27 mouse cellular contexts compared by ENCODE assay signal in the genomic region with DNA sequence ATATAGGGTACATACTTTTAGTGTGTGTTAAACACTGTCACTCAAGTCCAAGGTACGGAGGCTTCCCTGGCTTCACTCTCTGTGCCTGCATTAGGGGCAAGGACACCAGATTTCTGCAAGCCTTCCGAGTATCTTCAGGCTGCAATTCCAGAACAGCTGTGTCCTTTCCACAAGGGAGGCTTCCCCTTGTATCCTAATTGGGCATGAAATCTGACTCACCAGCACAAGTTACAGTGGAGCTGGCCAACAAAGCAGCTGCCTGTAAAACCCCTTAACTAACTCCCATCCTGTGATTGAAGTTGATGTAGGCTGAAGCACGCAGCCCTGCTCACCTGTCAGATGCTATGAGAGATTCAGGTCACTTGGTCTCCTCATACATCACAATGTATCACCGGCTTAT. TPM values are rescaled to one million over a fixed set of nuclear protein-coding genes. Genes with fewer than 3 reads are reported as not detected.
A peak's percentile ranks its signal among the peaks of the same experiment; 100 is the strongest.
DNase-seq lines count a peak whose midpoint lies in the region; ATAC-seq and TF ChIP-seq lines count a peak whose summit lies in the region.
"Had no signal": no experiment of that assay in that cellular context is flagged by ENCODE, and none has a peak within 500 bp of the region (broad histone marks: within the 10 kb centered on the region; RNA-seq: fewer than 3 reads in every experiment).

No protein-coding gene starts in this region.

- peaks cover 10% of the 10 kb centered on the region for H3K4me1 ChIP-seq in limb, embryonic 13.5 days
- H3K4me1 ChIP-seq in limb, embryonic 10.5 days = peaks cover 18% of the 10 kb centered on the region

- H3K9ac ChIP-seq in limb, embryonic 13.5 days = no peak overlapping the region
- H3K9ac ChIP-seq: heart, embryonic 15.5 days had no signal

- no peak overlapping the region for H3K4me2 ChIP-seq in limb, embryonic 13.5 days (replicated peaks)
- H3K4me2 ChIP-seq: heart, embryonic 15.5 days; liver, embryonic 11.5 days had no signal

- POLR2A ChIA-PET in Patski (lab: Charles Lee) = no interaction called here

- no peak overlapping the region for H3K27ac ChIP-seq in limb, embryonic 13.5 days
- no peak overlapping the region for H3K27ac ChIP-seq in limb, embryonic 10.5 days
- H3K27ac ChIP-seq: heart, embryonic 15.5 days; layer of hippocampus, adult 2 months; midbrain, embryonic 10.5 days had no signal

- peak; percentile 42; the same call in 1 of the 2 replicates for ATAC-seq in limb, embryonic 13.5 days (ENCODE audit: low FRiP score, low read depth)
- ATAC-seq in Patski = no peak
- ATAC-seq: inflammation-experienced regulatory T-cells, adult 6 months had no signal

- no peak overlapping the region for H3K4me3 ChIP-seq in limb, embryonic 13.5 days
- no peak overlapping the region for H3K4me3 ChIP-seq in limb, embryonic 10.5 days
- H3K4me3 ChIP-seq: heart, embryonic 15.5 days; layer of hippocampus, adult 2 months; midbrain, embryonic 10.5 days had no signal

- CTCF ChIA-PET in Patski (lab: Charles Lee) = interaction anchor here (1.1 to 1.3 kb wide), 2 partner anchors 11 to 27 kb away, joined by 3 read pairs; no protein-coding TSS in a partner anchor

- DNase-seq in heart, adult 11 months = peak; percentile 62
- no peak for DNase-seq in heart, postnatal 25 days (ENCODE audit: low spot score)
- DNase-seq in limb, embryonic 10.5 days (ENCODE audit: low spot score) = no peak
- DNase-seq in Patski (ENCODE audit: low read depth, low spot score) = peak; percentile 34
- DNase-seq in mesoderm, embryonic 11.5 days (ENCODE audit: low read depth, low spot score) = peak; percentile 28
- no peak for DNase-seq in embryo, embryonic 11 days
- DNase-seq: adrenal gland, adult 8-10 months; cerebellum, adult 11 months; gastrocnemius, postnatal 25 days; kidney, adult 9 months; lung, adult 18-20 months; lung, postnatal 4 days; right cerebral cortex, postnatal 14 days; spleen, adult 18-20 months; thymus, postnatal 36 days had no signal

- in situ Hi-C loops in Patski (cut with MboI; ENCODE audit: low pct_unique_long_range_greater_than_20kb) = no loop called here

- intact Hi-C loops in heart, postnatal 25 days (cut with DNase I) = no loop called here

- no peaks in the 10 kb centered on the region for H3K9me3 ChIP-seq in limb, embryonic 13.5 days
- H3K9me3 ChIP-seq in limb, embryonic 10.5 days (replicated peaks) = no peaks in the 10 kb centered on the region
- H3K9me3 ChIP-seq: heart, embryonic 15.5 days; midbrain, embryonic 10.5 days had no signal

- 48% methylated on average over 4 of the region's 4 CpGs for WGBS in limb, embryonic 13.5 days
- 58% methylated on average over 4 of the region's 4 CpGs for WGBS in limb, embryonic 10.5 days

- no peak for TF ChIP-seq CTCF in Patski (IDR thresholded peaks at IDR 0.05)

- H3K27me3 ChIP-seq in limb, embryonic 13.5 days = no peaks in the 10 kb centered on the region
- no peaks in the 10 kb centered on the region for H3K27me3 ChIP-seq in limb, embryonic 10.5 days (ENCODE audit: low read depth, poor library complexity, severe bottlenecking)
- H3K27me3 ChIP-seq in Patski = no peaks in the 10 kb centered on the region
- H3K27me3 ChIP-seq: CH12.LX; heart, embryonic 15.5 days had no signal

- H3K36me3 ChIP-seq in limb, embryonic 13.5 days = no peaks in the 10 kb centered on the region
- H3K36me3 ChIP-seq in limb, embryonic 10.5 days = no peaks in the 10 kb centered on the region
- H3K36me3 ChIP-seq: heart, embryonic 15.5 days; midbrain, embryonic 10.5 days had no signal

RNA-seq across cellular contexts. Expression of gene Ofcc1, which starts 3.6 kb away (rescaled TPM):
- total RNA-seq in heart, postnatal 25 days (2021) = not detected
- polyA plus RNA-seq in limb, embryonic 13.5 days (2015; fragmentation: Nextera tagmentation; extraction: Ambion mirVana) = not detected in 2 replicates
- polyA plus RNA-seq in limb, embryonic 10.5 days (2016; fragmentation: Nextera tagmentation; extraction: Ambion mirVana) = 0.20 and 0.26 TPM in 2 replicates
- polyA plus RNA-seq in Patski (2021) = 0.03 TPM
- total RNA-seq: adrenal gland, adult 8-10 months; CH12.LX; gastrocnemius, postnatal 25 days; hematopoietic stem cell, adult 5-6 weeks; layer of hippocampus, adult 2 months; left cerebral cortex, adult 18-20 months; left cerebral cortex, postnatal 36 days; MEL had no signal
- polyA plus RNA-seq: forebrain, embryonic 11.5 days; heart, embryonic 15.5 days; inflammation-experienced regulatory T-cells, adult 6 months; liver, embryonic 11.5 days; midbrain, embryonic 10.5 days had no signal

Comparison
In these comparisons a context has a peak if more than half of its experiments do, and no peak if none do; other contexts are left out.
1. DNase-seq: peak in heart, adult 11 months (single experiment), Patski (single experiment) and mesoderm, embryonic 11.5 days (single experiment); none in heart, postnatal 25 days (single experiment), limb, embryonic 10.5 days (single experiment) and embryo, embryonic 11 days (single experiment).